Mouse (Mus musculus) heart, postnatal 36 days (tissue): ENCODE data around the gene Aldh8a1. TPM values are rescaled to one million over a fixed set of nuclear protein-coding genes. Genes with fewer than 3 reads are reported as not detected.
A peak's percentile ranks its signal among the peaks of the same experiment; 100 is the strongest.

Experiments
- DNase-seq, 2 experiments: peaks; one replicate each; pipeline ENCODE4 v3.0.0; 2021 to 2022
- intact Hi-C: fragments of 180-260 bp; cut with DNase I; formaldehyde crosslinking; loops from one replicate; pipeline ENCODE4 v1.15.1; 2025
- total RNA-seq, 2 experiments: library from RNA; stranded (reverse); gene quantifications; 2 replicates each; pipeline ENCODE4 v1.2.3; 2021

Gene Aldh8a1
- total RNA-seq, 2 experiments from 2014 or later, result not detected

GRCm38 (mm10) chr10:21411621-21412205 lies 34.6 kb downstream of the Aldh8a1 start:
- intact Hi-C loops, result no loop called here
- no peak for DNase-seq

- DNase-seq, result no peak
- intact Hi-C loops, result no loop called here
Measured at GRCm38 (mm10) chr10:21415031-21415430, 37.9 kb downstream of the Aldh8a1 start.

GRCm38 (mm10) chr10:21416184-21416583 lies 39.1 kb downstream of the Aldh8a1 start:
- intact Hi-C loops, result no loop called here

GRCm38 (mm10) chr10:21419188-21419587 lies 42.1 kb downstream of the Aldh8a1 start:
- no peak for DNase-seq

More at GRCm38 (mm10) chr10:21416184-21416583, 39.1 kb downstream of the Aldh8a1 start:
- DNase-seq, result no peak

GRCm38 (mm10) chr10:21420457-21421424 lies 43.6 kb downstream of the Aldh8a1 start:
- intact Hi-C loops, result loop anchor here (1.0 kb wide), 1 partner anchor 589 kb away; no protein-coding TSS in a partner anchor
- peak; percentile 31 to 55 for DNase-seq

More at GRCm38 (mm10) chr10:21419188-21419587, 42.1 kb downstream of the Aldh8a1 start:
- intact Hi-C loops, result no loop called here

GRCm38 (mm10) chr10:21426515-21426914 lies 49.4 kb downstream of the Aldh8a1 start:
- intact Hi-C loops, result no loop called here
- no peak for DNase-seq

- intact Hi-C loops, result no loop called here
- DNase-seq, result no peak
Measured at GRCm38 (mm10) chr10:21427996-21428395, 50.9 kb downstream of the Aldh8a1 start.

- DNase-seq, result no peak
- intact Hi-C loops, result no loop called here
Measured at GRCm38 (mm10) chr10:21439268-21439667, 62.2 kb downstream of the Aldh8a1 start.

- intact Hi-C loops, result no loop called here
- no peak for DNase-seq
Measured at GRCm38 (mm10) chr10:21441020-21441419, 63.9 kb downstream of the Aldh8a1 start.

- intact Hi-C loops, result no loop called here
- DNase-seq, result no peak
Measured at GRCm38 (mm10) chr10:21441690-21442089, 64.6 kb downstream of the Aldh8a1 start.

- no peak for DNase-seq
- intact Hi-C loops, result no loop called here
Measured at GRCm38 (mm10) chr10:21443646-21444324, 66.7 kb downstream of the Aldh8a1 start.

GRCm38 (mm10) chr10:21444410-21444809 lies 67.3 kb downstream of the Aldh8a1 start:
- intact Hi-C loops, result no loop called here
- DNase-seq, result no peak

Other genes with a start within 250 kb of the Aldh8a1 start
- gene Myb, start 216.3 kb upstream of the Aldh8a1 start, total RNA-seq, result not detected
- gene Hbs1l, start 81.3 kb upstream of the Aldh8a1 start, total RNA-seq, result 10 to 100 TPM; 77.8 to 79.0 TPM
- not detected for gene 1700020N01Rik, start 215.9 kb downstream of the Aldh8a1 start, total RNA-seq